Mouse (Mus musculus): ENCODE data around the gene Paip2b.

DNA sequence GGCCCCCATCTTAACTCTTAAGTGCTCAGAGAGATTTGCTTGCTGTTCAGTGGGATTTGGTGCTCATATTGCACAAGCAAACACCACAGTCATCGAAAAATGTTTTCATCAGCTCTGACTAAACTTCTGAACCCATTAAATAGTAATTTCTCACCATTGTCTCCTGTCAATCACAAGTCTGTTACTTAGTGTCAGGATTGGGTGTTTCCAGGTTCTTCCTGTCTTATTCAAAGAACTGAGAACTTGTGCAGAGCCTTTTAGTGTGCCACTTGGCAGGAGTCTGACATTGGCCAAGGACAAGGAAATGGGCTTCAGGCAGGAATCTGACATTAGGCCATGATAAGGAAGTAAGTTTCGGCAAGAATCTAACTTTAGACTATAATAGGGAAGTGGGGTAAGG, 6.5 kb upstream of the Paip2b start:
- TF ChIP-seq GATA1 (IDR thresholded peaks at IDR 0.05; ENCODE audit: borderline replicate concordance, low read length) (no peak), FLI1 (IDR thresholded peaks at IDR 0.05; ENCODE audit: low read length) (no peak)
